Mouse (Mus musculus) brain, adult 2 months (tissue): ENCODE results near the gene Skap2.

Experiments
- DNase-seq: peaks from one replicate; pipeline ENCODE4 v3.0.0; 2011; ENCODE audit warnings: low read depth, low spot score

Skap2 gene

GRCm38 (mm10) chr6:51889824-51890223 is 122.5 kb downstream of the Skap2 start:
- DNase-seq = no peak

GRCm38 (mm10) chr6:51886902-51887431 is 125.4 kb downstream of the Skap2 start:
- DNase-seq = no peak

- DNase-seq = peak; percentile 51
Observed at GRCm38 (mm10) chr6:51882880-51883274, 129.5 kb downstream of the Skap2 start.

- DNase-seq = no peak
Observed at GRCm38 (mm10) chr6:51882266-51882879, 130.0 kb downstream of the Skap2 start.

- DNase-seq = peak; percentile 25
Observed at GRCm38 (mm10) chr6:51881181-51881968, 131.0 kb downstream of the Skap2 start.

- no peak for DNase-seq
Observed at GRCm38 (mm10) chr6:51880778-51881177, 131.6 kb downstream of the Skap2 start.

- DNase-seq = no peak
Observed at GRCm38 (mm10) chr6:51878551-51878950, 133.8 kb downstream of the Skap2 start.

GRCm38 (mm10) chr6:51876841-51877553 is 135.4 kb downstream of the Skap2 start:
- DNase-seq = peak; percentile 15

GRCm38 (mm10) chr6:51875884-51876626 is 136.3 kb downstream of the Skap2 start:
- DNase-seq = no peak

GRCm38 (mm10) chr6:51874035-51874434 is 138.3 kb downstream of the Skap2 start:
- DNase-seq = no peak

GRCm38 (mm10) chr6:51871135-51871534 is 141.2 kb downstream of the Skap2 start:
- peak; percentile 33 for DNase-seq

GRCm38 (mm10) chr6:51870294-51870693 is 142.1 kb downstream of the Skap2 start:
- DNase-seq = no peak

GRCm38 (mm10) chr6:51866596-51866995 is 145.8 kb downstream of the Skap2 start:
- peak; percentile 68 for DNase-seq

GRCm38 (mm10) chr6:51863508-51863907 is 148.8 kb downstream of the Skap2 start:
- DNase-seq = no peak

GRCm38 (mm10) chr6:51860300-51860699 is 152.0 kb downstream of the Skap2 start:
- DNase-seq = no peak

GRCm38 (mm10) chr6:51857821-51858220 is 154.5 kb downstream of the Skap2 start:
- peak; percentile 98 for DNase-seq

- peak; percentile 81 for DNase-seq
Observed at GRCm38 (mm10) chr6:51853291-51853690, 159.1 kb downstream of the Skap2 start.

- DNase-seq = no peak
Observed at GRCm38 (mm10) chr6:51852643-51853042, 159.7 kb downstream of the Skap2 start.

GRCm38 (mm10) chr6:51851544-51851943 is 160.8 kb downstream of the Skap2 start:
- no peak for DNase-seq

- no peak for DNase-seq
Observed at GRCm38 (mm10) chr6:51850030-51850817, 162.1 kb downstream of the Skap2 start.

GRCm38 (mm10) chr6:51849561-51849960 is 162.8 kb downstream of the Skap2 start:
- peak; percentile 74 for DNase-seq
